Mouse (Mus musculus) thymus, adult 18-20 months (tissue): ENCODE data around the gene Mtrf1.

Experiments used
- DNase-seq, 2 experiments: peaks; one replicate each; pipeline ENCODE4 v3.0.0; 2022; ENCODE audit warnings: mixed read lengths in 2 of 2

Gene Mtrf1

DNA sequence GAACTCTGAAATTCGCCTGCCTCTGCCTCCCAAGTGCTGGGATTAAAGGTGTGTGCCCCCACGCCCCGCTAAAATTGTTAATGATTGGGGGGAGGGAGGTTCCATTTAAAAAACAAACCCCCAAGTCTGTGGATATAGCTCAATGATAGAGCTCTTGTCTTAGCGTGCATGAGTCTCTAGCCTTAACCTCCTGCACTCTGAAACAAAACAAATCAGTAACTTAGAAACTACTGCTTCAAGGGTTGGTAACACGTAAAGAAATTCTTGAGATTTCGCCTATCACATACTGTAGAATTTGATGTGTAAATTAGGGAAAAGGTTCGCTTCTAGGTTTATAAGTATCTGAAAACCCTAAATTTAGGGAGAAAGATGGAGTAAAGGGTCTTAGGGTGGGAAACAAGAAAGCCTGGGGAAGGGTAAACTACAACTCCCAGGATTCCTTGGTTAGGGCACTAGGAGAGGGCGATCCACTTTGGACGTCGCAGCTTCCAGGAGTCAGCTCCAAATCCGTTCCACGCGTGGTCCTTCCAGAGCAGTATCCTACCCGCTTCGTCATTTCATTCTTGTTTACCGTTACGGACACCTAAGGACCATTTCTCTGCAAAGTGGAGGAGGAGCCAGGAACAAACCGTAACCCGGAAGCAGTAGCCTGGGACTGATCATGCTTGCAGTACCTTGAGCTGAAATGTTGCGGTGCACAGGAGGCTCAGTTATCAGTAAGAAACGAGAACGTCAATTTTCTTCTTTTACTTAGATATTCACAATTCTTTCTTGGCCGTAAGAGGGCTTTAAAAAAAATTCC, at the start of gene Mtrf1:
Mtrf1 (plus strand) TSS at position 452 of the 802 bp plus-strand sequence.
- DNase-seq, result peak; percentile 32 to 47

DNA sequence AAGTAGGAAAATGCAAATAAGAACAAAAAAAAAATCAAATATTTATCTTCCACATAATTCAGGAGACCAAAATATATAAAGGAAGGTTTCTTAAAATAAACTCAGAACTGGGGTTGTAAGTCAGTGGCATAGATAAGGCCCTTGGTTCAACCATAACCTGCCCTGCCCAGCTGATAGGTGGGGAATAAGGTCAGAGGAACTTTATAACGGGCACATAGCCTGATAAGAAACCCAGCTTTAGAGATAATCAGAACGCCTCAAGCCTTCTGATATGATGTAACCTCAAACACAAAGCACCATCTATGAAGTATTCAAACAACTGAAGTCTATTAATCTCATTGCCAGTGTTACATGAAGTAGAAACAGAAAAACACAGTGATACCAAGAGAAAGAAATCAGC, 39.5 kb upstream of the Mtrf1 start:
- DNase-seq, result no peak

DNA sequence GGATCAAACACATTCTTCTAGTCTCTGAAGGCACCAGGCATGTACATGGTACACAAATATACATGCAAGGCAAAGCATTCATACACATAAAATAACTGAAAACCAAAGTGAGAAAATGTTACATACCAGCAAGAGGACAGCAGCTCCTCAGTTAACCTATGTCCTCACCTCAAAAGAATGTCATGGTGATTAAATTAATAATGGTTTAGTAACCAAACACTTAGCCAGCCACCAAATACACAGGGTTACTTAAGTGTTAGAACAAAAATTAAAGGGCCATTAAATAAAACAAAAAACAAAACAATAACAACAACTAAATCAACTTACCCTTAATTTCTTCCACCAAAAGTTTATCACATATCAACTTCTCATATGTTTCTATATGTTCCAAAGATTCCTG, 20.5 kb upstream of the Mtrf1 start:
- DNase-seq, result no peak

DNA sequence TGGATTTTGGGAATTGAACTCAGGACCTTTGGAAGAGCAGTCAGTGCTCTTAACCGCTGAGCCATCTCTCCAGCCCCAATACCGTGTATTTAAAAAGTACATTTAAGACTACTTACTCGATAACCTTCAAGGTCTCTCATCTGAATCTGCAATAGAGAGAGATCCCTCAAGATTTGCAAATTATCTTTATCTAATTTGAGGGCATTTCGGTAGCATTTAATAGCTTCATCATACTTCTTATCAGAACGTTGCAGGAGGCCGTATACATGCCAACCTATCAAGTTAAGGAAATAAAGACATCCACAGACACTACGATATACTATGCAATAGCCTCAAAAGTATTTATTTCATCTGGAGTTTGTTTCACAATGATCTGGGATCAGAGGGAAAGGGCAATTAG, 14.5 kb upstream of the Mtrf1 start:
- DNase-seq, result no peak

DNA sequence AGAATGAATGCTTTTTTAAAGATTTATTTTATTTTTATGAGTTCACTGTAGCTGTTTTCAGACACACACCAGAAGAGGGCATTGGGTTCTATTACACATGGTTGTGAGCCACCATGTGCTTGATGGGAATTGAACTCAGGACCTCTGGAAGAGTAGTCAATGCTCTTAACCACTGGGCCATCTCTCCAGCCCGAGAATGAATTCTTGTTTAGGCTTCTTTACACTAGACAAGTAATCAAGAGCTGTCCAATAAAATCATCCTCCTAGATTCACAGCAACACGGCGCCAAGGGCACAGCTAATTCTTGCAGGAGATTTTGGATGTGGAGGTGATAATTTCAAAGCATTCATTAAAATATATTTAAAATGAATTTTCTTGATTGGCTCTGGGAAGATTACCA, 9.3 kb upstream of the Mtrf1 start:
- no peak for DNase-seq

DNA sequence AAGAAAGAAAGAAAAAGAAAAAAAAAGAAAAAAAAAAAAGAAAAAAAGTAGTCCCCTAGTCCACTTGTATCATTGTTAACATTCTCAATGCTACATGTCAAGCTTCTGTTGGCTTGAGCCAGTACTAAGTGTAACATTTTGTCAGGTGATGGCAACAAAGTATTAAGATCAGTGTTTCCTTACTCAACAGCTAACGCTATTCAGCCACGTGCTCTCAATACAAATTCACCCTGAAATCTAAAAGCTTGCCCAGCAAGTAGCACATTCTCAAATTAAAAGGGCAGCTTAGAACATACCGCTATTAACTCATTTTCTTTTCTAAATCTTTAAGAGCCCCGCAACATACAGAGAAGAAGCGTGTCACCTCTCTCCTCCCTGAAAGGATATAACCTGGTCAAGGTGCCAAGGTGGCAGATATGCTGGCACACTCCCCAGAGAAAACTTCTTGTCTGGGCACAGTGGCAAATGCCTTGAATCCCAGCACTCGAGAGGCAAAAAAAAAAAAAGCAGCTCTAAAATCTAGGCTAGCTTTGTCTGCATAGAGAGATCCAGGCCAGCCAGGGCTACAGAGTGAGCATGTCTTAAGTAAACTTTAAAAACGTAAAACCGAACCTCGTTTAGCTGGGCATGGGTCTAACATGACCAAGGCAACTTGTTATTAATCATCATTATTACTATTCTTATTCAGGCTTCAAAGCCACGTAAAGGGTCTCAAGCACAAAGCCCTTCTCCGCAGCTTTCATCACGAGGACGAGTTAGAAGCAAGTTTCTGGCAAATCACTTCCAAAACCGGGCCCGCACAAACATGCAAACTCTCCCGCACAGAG, 7.9 kb upstream of the Mtrf1 start:
- no peak for DNase-seq

DNA sequence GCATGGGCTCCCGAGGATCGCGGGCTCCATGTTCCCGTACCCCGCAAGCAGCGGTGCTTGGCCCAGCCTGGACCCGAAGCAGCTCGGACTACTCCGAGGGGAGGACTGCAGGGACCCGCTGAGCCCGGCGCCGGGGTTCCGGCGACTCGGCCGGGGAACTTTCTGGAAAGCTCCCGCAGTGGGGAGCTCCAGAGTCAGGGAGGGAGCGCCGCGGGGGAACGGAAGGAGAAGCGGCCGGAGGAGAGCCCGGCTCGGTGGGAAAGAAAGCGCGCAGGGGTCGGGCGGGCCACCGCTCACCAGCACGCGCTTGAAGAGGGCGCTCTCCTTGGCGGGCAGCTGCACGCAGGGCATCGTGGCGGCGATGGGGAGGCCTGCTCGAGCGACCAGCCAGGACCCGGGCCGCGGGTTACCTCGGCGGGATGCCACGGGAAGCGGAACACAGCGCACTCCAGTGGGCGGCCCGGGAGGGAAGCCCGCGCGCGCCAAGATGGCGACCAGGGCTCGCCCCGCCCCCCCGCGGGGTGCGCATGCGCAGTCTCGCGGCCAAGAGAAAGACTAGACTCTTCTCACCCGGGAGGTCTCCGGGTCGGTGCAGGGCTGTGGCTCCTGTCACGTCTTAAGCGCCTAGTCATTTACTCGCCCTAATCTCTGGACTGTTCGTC, 7.2 kb upstream of the Mtrf1 start, which contains the start of gene Naa16:
Naa16 (minus strand) TSS at position 514 of the 662 bp plus-strand sequence.
- peak; percentile 85 for DNase-seq

DNA sequence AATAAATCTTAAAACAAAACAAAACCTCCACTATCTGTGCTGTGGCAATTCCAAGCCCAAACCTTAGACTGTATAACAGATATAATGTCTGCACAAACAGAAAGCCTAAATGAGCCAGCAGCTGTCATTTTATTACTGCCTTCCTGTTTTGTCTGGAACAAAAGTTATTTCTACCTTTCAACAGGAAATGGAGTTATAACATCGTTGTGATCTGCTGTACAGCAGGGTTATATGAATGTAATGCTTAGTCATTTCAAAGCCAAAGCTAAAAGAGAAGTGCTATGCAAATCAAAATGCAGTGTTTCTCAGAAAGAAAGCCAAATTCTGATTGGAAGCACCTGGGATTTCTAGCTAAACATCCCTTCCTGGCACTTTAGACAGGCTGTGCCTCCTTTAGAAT, 4.3 kb upstream of the Mtrf1 start:
- DNase-seq, result no peak

DNA sequence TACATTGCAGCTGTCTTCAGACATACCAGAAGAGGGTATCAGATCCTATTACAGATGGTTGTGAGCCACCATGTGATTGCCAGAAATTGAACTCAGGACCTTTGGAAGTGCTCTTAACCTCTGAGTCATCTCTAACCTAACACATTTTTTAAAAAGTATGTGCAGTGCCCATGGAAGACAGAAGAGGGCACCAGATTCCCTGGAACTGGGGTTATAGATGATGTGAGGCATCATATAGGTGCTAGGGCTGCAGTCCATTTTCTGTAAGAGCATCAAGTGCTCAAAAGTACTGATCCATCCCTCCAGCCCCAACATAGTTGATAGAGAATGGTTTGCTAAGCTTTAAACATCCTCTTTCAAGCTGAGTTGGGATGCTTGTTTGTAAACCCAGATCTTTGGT, 3.0 kb upstream of the Mtrf1 start:
- peak in 1 of 2 experiments; percentile 20 for DNase-seq

DNA sequence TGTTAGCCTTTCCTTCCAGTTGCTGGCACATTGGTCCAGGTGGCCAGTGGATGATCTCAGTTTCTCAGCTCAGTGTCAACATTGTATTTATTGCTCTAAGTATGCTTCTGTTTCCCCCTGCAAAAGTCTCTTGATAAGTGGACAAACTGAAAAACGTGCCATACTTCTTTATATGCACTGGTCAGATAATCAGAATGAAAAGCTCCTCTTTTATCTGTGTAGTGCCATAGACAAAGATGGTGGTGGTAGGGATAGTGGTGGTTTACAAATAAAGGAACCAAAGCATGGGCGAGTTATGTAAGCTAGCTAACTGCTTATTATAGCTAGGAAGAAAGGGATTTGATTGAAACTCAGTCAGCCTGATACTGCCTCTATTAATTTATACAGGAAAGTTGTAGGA, 10.1 kb downstream of the Mtrf1 start:
- DNase-seq, result no peak

DNA sequence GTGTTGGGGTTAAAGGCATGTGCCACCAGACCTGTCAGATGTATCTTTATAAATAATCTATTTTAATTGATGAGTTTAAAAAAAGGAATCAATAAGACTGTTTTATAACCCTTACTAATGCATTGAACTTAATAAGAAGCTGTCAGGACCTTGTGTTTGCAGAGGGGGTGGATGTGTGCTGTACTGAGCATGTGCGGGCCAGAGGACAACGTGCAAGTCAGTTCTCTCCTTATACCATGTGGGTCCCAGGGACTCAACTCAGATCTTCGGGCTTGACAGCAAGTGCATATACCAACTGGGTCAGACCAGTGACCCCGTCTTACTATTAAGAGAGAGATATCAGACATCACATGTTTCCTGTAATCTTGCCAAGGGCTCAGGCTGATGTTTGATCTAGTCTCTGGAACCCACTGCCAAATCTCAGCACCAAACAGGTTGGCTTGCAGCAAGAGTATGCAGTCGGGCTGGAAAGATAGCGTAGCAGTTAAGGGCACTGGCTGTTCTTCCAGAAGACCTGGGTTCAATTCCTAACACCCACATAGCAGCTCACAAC, 11.8 kb downstream of the Mtrf1 start:
- no peak for DNase-seq

DNA sequence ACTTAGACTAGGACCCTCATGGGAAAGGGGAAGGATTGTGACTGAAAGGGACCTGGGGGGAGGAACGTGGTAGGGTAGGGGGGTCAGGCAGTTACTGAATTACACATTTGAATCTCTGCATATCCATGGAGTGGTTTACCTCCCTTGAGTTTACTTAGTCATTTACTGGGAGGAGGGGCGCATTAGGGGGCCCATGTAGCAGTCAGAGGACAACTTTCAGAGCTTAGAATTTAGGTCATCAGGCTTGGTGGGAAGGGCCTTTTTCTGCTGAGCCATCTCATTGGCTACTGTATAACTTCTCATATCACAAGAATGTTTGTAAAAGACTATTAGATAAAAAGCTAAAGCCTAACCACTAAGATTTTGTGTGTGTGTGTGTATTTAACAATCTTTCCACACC, 13.1 kb downstream of the Mtrf1 start:
- no peak for DNase-seq

DNA sequence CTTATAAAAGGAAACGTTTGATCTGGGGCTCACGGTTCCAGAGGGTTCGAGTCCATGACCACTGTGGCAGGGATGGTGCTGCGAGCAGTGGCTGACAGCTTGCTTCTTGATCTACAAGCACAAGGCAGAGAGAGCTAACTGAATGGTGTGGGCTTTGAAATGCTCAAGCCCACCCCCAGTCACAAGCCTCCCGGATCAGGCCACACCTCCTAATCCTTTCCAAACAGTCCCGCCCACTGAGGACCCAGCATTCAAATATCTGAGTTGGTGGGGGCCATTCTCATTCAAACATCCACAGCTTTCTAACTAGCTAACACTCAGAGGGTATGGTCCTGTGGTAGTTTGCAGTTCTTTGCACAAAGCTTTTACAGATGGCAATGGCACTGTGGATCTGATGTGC, 15.5 kb downstream of the Mtrf1 start:
- DNase-seq, result no peak

DNA sequence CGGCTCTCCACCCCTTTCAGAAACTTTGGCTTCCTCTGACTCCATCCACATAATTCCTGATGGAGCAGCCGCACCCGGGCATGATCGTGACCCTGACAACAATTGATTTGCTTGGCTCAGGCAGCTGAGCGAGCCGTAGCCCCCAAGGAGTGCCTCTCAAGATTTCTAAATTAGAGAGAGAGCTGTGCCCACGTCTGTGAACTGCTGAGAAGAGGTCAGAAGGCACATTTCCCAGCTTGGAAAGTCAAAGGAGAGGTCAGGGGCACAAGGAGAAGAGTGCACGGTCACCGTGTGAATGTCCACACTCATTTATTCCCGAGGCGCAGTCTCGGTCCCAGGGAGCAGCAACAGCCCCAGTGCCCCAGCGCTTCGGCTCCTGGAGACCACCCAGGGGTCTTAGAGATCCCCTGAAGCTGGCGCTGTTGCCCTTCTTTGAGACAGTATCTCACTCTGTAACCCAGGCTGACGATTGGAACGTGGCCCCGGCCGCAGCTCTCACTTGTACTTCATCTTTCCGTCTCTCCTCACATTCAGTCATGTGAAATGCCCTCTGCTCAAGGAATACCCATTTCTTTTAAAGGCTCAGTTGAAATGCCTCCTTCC, 22.6 kb downstream of the Mtrf1 start:
- DNase-seq, result no peak

DNA sequence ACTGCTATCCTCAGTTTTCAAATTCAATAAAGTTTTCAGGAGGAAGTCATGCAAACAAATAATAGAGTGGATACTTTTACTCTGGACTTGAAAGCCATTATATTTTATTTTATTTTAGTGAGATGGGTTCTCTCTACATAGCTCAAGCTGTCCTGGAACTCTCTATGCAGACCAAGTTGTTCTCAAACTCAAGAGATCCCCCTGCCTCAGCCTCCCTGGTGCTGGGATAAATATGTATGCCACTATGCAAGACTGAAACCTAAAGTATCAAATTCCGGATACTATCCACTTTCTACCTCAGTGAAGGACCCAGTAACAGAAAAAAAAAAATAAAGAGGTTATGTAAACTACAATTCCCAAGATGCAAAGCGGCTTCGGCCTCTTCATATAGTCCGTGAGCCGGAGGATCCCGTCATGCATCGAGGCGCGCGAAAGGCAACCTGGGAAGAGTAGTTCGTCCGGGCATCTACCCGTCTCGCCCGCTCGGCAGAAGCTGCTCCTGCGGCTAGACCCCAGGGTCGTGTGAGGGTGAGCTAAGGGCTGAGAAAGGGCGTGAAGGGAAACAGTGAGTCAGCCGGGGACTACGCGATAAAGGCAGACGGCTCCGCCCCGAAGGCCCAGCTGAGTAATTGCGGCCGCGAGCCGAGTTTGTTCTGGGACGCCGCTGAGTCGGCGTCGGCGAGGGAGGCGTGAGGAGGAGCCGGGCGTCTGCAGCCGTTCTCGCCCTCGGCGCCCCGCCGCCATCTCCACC, 28.6 kb downstream of the Mtrf1 start, which contains the start of gene Kbtbd7:
Kbtbd7 (plus strand) TSS at position 533 of the 751 bp plus-strand sequence.
- DNase-seq, result peak; percentile 94 to 96

DNA sequence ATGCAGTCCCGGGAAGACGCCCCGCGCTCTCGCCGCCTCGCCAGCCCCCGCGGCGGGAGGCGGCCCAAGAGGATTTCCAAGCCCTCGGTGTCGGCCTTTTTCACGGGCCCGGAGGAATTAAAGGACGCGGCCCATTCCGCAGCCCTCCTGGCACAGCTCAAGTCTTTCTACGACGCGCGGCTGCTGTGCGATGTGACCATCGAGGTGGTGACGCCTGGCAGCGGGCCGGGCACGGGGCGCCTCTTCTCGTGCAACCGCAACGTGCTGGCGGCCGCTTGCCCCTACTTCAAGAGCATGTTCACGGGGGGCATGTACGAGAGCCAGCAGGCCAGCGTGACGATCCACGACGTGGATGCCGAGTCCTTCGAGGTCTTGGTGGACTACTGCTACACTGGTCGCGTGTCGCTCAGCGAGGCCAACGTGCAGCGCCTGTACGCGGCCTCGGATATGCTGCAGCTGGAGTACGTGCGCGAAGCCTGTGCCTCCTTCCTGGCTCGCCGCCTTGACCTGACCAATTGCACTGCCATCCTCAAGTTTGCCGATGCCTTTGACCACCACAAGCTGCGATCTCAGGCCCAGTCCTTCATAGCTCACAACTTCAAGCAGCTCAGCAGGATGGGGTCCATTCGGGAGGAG, 29.3 kb downstream of the Mtrf1 start:
- DNase-seq, result peak in 1 of 2 experiments; percentile 12

DNA sequence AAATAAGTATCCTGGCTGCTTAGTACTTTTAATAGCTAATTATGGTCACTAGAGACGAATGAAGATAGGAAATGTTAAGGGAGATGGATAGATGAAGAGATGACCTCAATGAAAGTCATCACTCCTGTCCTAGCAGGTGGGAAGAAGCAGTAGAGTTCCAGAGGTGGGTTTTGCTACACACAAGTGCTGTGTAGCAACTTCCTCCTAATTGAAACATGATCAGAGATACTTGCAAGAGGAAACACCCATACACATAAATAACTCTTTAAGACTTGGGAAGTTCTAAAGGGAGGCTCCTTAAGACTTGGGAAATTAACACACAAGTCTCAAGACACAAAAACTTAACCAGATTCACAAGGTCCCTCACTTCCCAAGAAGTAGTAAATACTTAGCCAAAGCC, 36.5 kb downstream of the Mtrf1 start:
- no peak for DNase-seq

DNA sequence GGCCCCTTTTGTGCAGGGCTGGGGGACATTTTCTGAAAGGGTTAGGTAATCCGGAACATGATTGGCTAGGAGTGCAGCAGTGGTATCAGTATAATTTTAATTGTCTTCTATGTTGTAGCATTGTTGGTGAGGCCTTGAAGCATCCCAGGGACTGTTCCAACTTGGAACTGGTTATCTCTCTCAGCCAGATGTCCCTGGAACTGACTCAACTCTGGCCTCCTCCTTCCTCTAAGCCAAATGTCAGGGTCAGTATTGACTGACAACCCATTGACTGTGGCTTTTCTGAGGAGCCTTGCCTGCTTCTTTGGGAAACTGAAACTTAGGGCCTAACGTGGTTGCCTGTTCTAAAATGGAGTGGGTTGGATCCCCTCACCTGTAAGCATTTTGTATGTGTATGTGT, 43.1 kb downstream of the Mtrf1 start:
- DNase-seq, result no peak

DNA sequence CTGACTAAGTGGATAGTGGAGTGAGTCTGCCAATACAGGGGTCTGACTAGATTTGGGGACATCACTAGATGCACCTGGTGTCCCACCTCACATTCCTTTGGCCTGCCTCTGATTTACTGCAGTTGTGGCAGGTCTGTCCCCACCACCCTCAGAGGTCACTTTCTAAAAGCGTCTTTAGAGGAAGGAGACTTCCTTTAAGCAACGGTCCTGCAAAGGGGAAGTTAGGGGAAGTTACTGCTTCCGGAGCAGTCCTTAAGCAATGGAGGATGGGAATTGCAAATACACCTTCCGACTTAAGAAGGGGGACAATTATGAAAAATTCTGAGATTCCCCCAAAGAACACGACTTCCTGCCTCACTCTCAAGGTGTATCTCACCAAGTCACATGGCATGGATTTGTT, 43.9 kb downstream of the Mtrf1 start:
- DNase-seq, result no peak

DNA sequence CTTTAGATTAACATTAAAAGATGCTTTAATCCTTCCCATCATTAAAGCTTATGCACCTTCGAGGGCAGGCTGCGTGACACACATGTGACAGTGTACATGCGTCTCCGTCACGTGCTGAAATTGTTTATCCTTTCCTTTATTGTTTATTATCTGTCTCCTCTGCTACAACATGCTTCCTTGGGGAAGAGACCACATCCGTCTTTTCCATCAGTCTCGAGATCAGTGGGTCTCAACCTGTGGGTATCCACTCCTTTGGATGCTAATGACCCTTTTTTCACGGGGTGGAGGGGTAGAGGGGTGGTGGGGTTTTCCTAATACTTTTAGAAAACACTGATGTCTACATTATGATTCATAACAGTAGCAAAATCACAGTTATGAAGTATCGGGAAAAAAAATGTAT, 47.0 kb downstream of the Mtrf1 start:
- DNase-seq, result no peak

DNA sequence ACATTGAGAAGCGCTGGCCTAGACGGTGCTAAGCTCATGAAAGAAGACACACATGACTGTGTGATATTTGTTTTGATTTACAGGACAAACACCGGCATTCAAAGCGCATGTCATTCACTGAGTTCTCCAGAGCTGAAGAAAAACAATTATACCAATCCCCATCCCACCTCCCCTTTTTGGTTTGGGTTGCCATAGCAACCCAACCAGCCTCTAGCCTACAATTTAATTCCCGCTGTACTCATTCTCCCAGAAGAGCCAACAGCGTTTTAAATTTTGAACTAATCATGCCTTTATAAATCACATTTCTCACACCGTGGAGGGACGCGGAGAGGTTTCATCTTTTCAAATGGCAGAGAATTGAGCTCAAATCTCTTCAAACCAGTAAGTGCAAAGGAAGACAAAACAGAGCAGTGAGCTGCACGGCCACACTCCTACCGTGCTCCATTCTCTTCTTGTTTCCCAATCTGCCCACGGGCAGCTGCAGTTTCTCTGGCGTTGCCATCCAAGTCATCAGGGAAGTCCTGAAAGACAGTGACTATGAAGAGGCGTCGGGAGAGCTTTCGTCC, 47.6 kb downstream of the Mtrf1 start:
- no peak for DNase-seq
